Mouse (Mus musculus): ENCODE results near the gene Ergic1. TPM values are rescaled to one million over a fixed set of nuclear protein-coding genes. Genes with fewer than 3 reads are reported as not detected.

Ergic1 gene
- polyA plus RNA-seq, 1 experiment: 80.2 TPM

DNA sequence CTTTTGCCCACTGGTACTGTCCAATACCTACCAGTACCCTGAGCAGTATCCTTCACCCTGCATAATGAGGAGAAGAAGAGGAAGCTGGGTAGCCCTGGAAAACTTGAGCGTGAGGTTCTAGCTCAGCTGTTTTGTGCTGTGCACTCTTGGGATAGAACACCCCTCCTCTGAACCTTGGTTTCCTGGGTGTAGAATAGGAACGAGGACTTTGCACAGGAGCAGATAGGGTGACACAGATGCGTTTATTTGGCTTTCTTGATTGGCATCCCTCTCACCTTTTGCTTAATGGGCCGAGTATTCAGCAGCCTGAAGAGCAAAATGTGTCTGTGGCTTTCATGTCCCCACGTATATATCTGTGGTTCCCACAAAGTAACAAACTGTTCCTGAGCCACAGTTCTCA is 60.6 kb downstream of the Ergic1 start:
- H3K4me1 ChIP-seq (replicated peaks; ENCODE audit: control insufficient read depth, insufficient read depth, low read length): no peaks in the 10 kb centered on the region
- no peak for DNase-seq
- no peaks in the 10 kb centered on the region for H3K27me3 ChIP-seq (ENCODE audit: control insufficient read depth, insufficient read depth, low read length)
- no peak overlapping the region for H3K4me3 ChIP-seq (ENCODE audit: control insufficient read depth, insufficient read depth, low read length)
- TF ChIP-seq POLR2A (IDR thresholded peaks at IDR 0.05; ENCODE audit: control insufficient read depth, extremely low read depth, insufficient read depth, low read length, poor library complexity): no peak
- TF ChIP-seq CTCF (IDR thresholded peaks at IDR 0.05; ENCODE audit: borderline replicate concordance, control insufficient read depth, extremely low read depth, insufficient read depth, low read length, poor library complexity): no peak
- H3K36me3 ChIP-seq (ENCODE audit: control insufficient read depth, insufficient read depth, low read length): no peaks in the 10 kb centered on the region
- H3K27ac ChIP-seq (ENCODE audit: control insufficient read depth, insufficient read depth, low read length): no peak overlapping the region
- 89% methylated on average over 5 of the region's 5 CpGs for WGBS

DNA sequence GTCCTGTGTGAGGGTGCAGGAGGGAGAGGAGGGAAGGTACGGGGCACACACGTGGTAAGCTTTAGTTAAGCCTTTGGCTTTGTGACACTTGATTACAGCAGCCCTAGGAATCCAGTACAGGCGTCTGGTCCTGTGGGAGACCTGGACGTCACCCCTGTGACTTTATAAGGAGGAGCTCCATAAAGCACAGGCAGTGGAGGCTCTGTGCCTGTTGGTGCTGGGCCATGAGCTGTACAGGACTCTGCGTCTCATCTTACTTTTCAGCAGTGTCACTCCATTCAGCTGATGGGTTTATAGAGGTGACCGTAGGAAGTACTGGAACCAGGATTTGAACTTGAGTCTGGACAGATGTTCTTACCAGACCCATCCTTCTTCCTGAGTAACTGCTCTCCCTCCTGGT is 62.7 kb downstream of the Ergic1 start:
- Histone ChIP-seq H3K4me1 (replicated peaks; ENCODE audit: control insufficient read depth, insufficient read depth, low read length) (no peaks in the 10 kb centered on the region), H3K4me3 (ENCODE audit: control insufficient read depth, insufficient read depth, low read length) (no peak overlapping the region), H3K27ac (ENCODE audit: control insufficient read depth, insufficient read depth, low read length) (no peak overlapping the region), H3K36me3 (ENCODE audit: control insufficient read depth, insufficient read depth, low read length) (no peaks in the 10 kb centered on the region), H3K27me3 (ENCODE audit: control insufficient read depth, insufficient read depth, low read length) (no peaks in the 10 kb centered on the region)
- no peak for TF ChIP-seq CTCF (IDR thresholded peaks at IDR 0.05; ENCODE audit: borderline replicate concordance, control insufficient read depth, extremely low read depth, insufficient read depth, low read length, poor library complexity)
- TF ChIP-seq POLR2A (IDR thresholded peaks at IDR 0.05; ENCODE audit: control insufficient read depth, extremely low read depth, insufficient read depth, low read length, poor library complexity): no peak
- 97% methylated on average over 6 of the region's 6 CpGs for WGBS
- DNase-seq: no peak

DNA sequence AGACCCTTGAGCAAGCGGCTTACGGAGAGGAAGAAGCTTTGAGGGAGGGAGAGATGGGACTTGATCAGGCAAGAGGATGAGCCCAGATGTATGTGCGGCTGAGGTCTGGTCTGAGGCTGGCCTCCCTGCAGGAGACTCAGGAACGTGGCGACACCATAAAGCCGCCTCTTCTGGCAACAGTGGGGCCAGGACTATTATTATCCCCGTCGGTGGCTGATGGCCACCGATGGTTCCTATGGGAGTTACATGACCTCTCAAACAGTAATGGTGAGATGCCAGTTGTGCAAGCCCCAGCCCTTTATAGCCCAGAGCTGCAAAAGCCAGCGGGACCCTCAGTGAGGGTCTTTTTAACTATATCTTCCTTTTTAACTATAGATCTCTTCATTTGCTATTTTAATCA is 63.7 kb downstream of the Ergic1 start:
- H3K4me3 ChIP-seq (ENCODE audit: control insufficient read depth, insufficient read depth, low read length): no peak overlapping the region
- H3K4me1 ChIP-seq (replicated peaks; ENCODE audit: control insufficient read depth, insufficient read depth, low read length): no peaks in the 10 kb centered on the region
- WGBS: 92% methylated on average over 10 of the region's 10 CpGs
- no peak for DNase-seq
- H3K27me3 ChIP-seq (ENCODE audit: control insufficient read depth, insufficient read depth, low read length): no peaks in the 10 kb centered on the region
- H3K27ac ChIP-seq (ENCODE audit: control insufficient read depth, insufficient read depth, low read length): no peak overlapping the region
- TF ChIP-seq POLR2A (IDR thresholded peaks at IDR 0.05; ENCODE audit: control insufficient read depth, extremely low read depth, insufficient read depth, low read length, poor library complexity): no peak
- TF ChIP-seq CTCF (IDR thresholded peaks at IDR 0.05; ENCODE audit: borderline replicate concordance, control insufficient read depth, extremely low read depth, insufficient read depth, low read length, poor library complexity): no peak
- no peaks in the 10 kb centered on the region for H3K36me3 ChIP-seq (ENCODE audit: control insufficient read depth, insufficient read depth, low read length)

DNA sequence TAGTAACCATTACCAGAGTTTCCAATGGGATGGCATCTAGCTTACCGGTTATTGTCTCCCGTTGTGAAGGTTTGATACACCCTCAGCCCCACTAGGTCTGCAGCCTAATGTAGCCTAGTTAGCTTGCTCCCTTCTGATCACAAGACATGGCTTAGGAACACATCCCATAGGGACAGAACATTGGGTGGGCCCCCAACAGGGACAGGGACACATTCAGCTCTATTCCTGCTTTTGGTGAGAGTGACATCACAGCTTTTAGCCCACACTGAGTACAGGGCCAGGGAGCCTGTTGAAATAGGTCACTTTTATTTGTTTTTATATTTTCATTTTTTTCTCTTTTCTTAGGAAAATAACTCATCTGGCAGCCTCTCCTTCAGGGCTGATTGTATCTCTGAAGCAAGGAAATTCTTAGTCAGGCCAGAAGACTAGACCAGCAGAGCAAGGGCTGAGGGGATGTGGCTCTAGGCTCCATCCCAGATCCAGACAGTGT is 64.3 kb downstream of the Ergic1 start:
- WGBS: 100% methylated on average over 2 of the region's 2 CpGs
- no peak for DNase-seq
- no peak overlapping the region for H3K27ac ChIP-seq (ENCODE audit: control insufficient read depth, insufficient read depth, low read length)
- no peak overlapping the region for H3K4me3 ChIP-seq (ENCODE audit: control insufficient read depth, insufficient read depth, low read length)
- no peaks in the 10 kb centered on the region for H3K4me1 ChIP-seq (replicated peaks; ENCODE audit: control insufficient read depth, insufficient read depth, low read length)
- no peaks in the 10 kb centered on the region for H3K27me3 ChIP-seq (ENCODE audit: control insufficient read depth, insufficient read depth, low read length)
- TF ChIP-seq POLR2A (IDR thresholded peaks at IDR 0.05; ENCODE audit: control insufficient read depth, extremely low read depth, insufficient read depth, low read length, poor library complexity) (no peak), CTCF (IDR thresholded peaks at IDR 0.05; ENCODE audit: borderline replicate concordance, control insufficient read depth, extremely low read depth, insufficient read depth, low read length, poor library complexity) (no peak)
- H3K36me3 ChIP-seq (ENCODE audit: control insufficient read depth, insufficient read depth, low read length): no peaks in the 10 kb centered on the region

- Histone ChIP-seq H3K4me1 (replicated peaks; ENCODE audit: control insufficient read depth, insufficient read depth, low read length) (no peaks in the 10 kb centered on the region), H3K27me3 (ENCODE audit: control insufficient read depth, insufficient read depth, low read length) (no peaks in the 10 kb centered on the region), H3K36me3 (ENCODE audit: control insufficient read depth, insufficient read depth, low read length) (no peaks in the 10 kb centered on the region), H3K4me3 (ENCODE audit: control insufficient read depth, insufficient read depth, low read length) (no peak overlapping the region), H3K27ac (ENCODE audit: control insufficient read depth, insufficient read depth, low read length) (no peak overlapping the region)
- DNase-seq: no peak
- WGBS: 91% methylated on average over 6 of the region's 6 CpGs
- TF ChIP-seq POLR2A (IDR thresholded peaks at IDR 0.05; ENCODE audit: control insufficient read depth, extremely low read depth, insufficient read depth, low read length, poor library complexity): no peak
- TF ChIP-seq CTCF (IDR thresholded peaks at IDR 0.05; ENCODE audit: borderline replicate concordance, control insufficient read depth, extremely low read depth, insufficient read depth, low read length, poor library complexity): no peak
Observed at GRCm38 (mm10) chr17:26628479-26628878, 67.2 kb downstream of the Ergic1 start.

GRCm38 (mm10) chr17:26628936-26629335 is 67.6 kb downstream of the Ergic1 start:
- no peak overlapping the region for H3K4me3 ChIP-seq (ENCODE audit: control insufficient read depth, insufficient read depth, low read length)
- WGBS: 93% methylated on average over 3 of the region's 3 CpGs
- H3K27ac ChIP-seq (ENCODE audit: control insufficient read depth, insufficient read depth, low read length): no peak overlapping the region
- H3K27me3 ChIP-seq (ENCODE audit: control insufficient read depth, insufficient read depth, low read length): no peaks in the 10 kb centered on the region
- no peak for DNase-seq
- no peaks in the 10 kb centered on the region for H3K36me3 ChIP-seq (ENCODE audit: control insufficient read depth, insufficient read depth, low read length)
- TF ChIP-seq CTCF (IDR thresholded peaks at IDR 0.05; ENCODE audit: borderline replicate concordance, control insufficient read depth, extremely low read depth, insufficient read depth, low read length, poor library complexity) (no peak), POLR2A (IDR thresholded peaks at IDR 0.05; ENCODE audit: control insufficient read depth, extremely low read depth, insufficient read depth, low read length, poor library complexity) (no peak)
- H3K4me1 ChIP-seq (replicated peaks; ENCODE audit: control insufficient read depth, insufficient read depth, low read length): no peaks in the 10 kb centered on the region

DNA sequence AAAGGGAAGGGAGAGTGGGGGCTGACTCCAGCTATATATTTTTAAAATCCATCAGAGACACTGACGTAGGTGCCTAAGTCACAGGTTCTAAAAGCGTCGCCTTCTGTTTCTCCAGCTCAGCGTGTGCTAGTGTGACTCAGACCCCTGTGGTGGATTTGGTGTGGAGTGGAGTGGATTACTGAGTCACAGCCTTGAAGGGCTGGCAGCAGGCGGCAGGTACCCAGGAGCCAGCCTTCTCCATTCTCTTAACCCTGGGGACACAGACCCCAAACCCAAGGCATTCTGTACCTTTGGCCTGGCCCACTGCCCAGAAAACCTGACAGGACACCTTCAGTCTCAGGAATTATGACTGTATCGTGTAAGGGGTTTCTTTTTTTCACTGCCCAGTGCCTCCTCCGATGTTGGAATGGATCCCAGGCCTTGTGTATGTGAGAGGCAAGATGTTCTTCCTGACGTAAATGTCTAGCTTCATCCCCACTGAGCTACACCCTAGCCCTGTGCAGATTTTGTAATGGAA is 70.6 kb downstream of the Ergic1 start:
- no peak for DNase-seq
- no peaks in the 10 kb centered on the region for H3K27me3 ChIP-seq (ENCODE audit: control insufficient read depth, insufficient read depth, low read length)
- no peak overlapping the region for H3K27ac ChIP-seq (ENCODE audit: control insufficient read depth, insufficient read depth, low read length)
- 94% methylated on average over 8 of the region's 8 CpGs for WGBS
- H3K36me3 ChIP-seq (ENCODE audit: control insufficient read depth, insufficient read depth, low read length): no peaks in the 10 kb centered on the region
- H3K4me3 ChIP-seq (ENCODE audit: control insufficient read depth, insufficient read depth, low read length): no peak overlapping the region
- TF ChIP-seq CTCF (IDR thresholded peaks at IDR 0.05; ENCODE audit: borderline replicate concordance, control insufficient read depth, extremely low read depth, insufficient read depth, low read length, poor library complexity) (no peak), POLR2A (IDR thresholded peaks at IDR 0.05; ENCODE audit: control insufficient read depth, extremely low read depth, insufficient read depth, low read length, poor library complexity) (no peak)
- H3K4me1 ChIP-seq (replicated peaks; ENCODE audit: control insufficient read depth, insufficient read depth, low read length): no peaks in the 10 kb centered on the region

Measured in thymus, adult 2 months (tissue).